Mouse (Mus musculus) cerebellum, adult 11 months (tissue): ENCODE measurements at regions not wholly inside any gene's neighbourhood (a gene's known extent, or its start where the extent isn't known, plus 50 kb on each side); places are given as distances from the start of the nearest gene placed in this dataset.

Source experiments
- DNase-seq: peaks from one replicate; pipeline ENCODE4 v3.0.0; 2022

- DNase-seq: no peak
Measured at GRCm38 (mm10) chr2:161470844-161471243, 362.0 kb upstream of the Chd6 start.

- DNase-seq: peak; percentile 4
Measured at GRCm38 (mm10) chr2:161470025-161470424, 361.1 kb upstream of the Chd6 start.

- DNase-seq: no peak
Measured at GRCm38 (mm10) chr2:161467035-161467434, 358.2 kb upstream of the Chd6 start.

- DNase-seq: no peak
Measured at GRCm38 (mm10) chr2:161460600-161460999, 351.7 kb upstream of the Chd6 start.

- no peak for DNase-seq
Measured at GRCm38 (mm10) chr2:161454466-161454865, 345.6 kb upstream of the Chd6 start.

GRCm38 (mm10) chr2:161433816-161434215 lies 324.9 kb upstream of the Chd6 start:
- DNase-seq: no peak

GRCm38 (mm10) chr2:161429294-161429693 lies 320.4 kb upstream of the Chd6 start:
- no peak for DNase-seq

- no peak for DNase-seq
Measured at GRCm38 (mm10) chr2:161425587-161425986, 316.7 kb upstream of the Chd6 start.

GRCm38 (mm10) chr2:161418062-161418461 lies 309.2 kb upstream of the Chd6 start:
- no peak for DNase-seq

GRCm38 (mm10) chr2:161416218-161416927 lies 307.5 kb upstream of the Chd6 start:
- DNase-seq: no peak

- DNase-seq: no peak
Measured at GRCm38 (mm10) chr2:161408306-161408705, 299.4 kb upstream of the Chd6 start.

- no peak for DNase-seq
Measured at GRCm38 (mm10) chr2:161405847-161406384, 297.0 kb upstream of the Chd6 start.

- no peak for DNase-seq
Measured at GRCm38 (mm10) chr2:161398061-161398460, 289.2 kb upstream of the Chd6 start.

- DNase-seq: no peak
Measured at GRCm38 (mm10) chr2:161390954-161391690, 282.2 kb upstream of the Chd6 start.

GRCm38 (mm10) chr2:161389318-161389835 lies 280.5 kb upstream of the Chd6 start:
- no peak for DNase-seq

- no peak for DNase-seq
Measured at GRCm38 (mm10) chr2:161387054-161387453, 278.2 kb upstream of the Chd6 start.

- no peak for DNase-seq
Measured at GRCm38 (mm10) chr2:161382411-161382810, 273.5 kb upstream of the Chd6 start.

- no peak for DNase-seq
Measured at GRCm38 (mm10) chr2:161378313-161378712, 269.4 kb upstream of the Chd6 start.

GRCm38 (mm10) chr2:161362325-161362724 lies 253.4 kb upstream of the Chd6 start:
- no peak for DNase-seq

- no peak for DNase-seq
Measured at GRCm38 (mm10) chr2:161349110-161349509, 240.2 kb upstream of the Chd6 start.

GRCm38 (mm10) chr2:161344018-161344417 lies 235.1 kb upstream of the Chd6 start:
- no peak for DNase-seq

- DNase-seq: no peak
Measured at GRCm38 (mm10) chr2:161342648-161343047, 233.8 kb upstream of the Chd6 start.

- DNase-seq: no peak
Measured at GRCm38 (mm10) chr2:161341368-161341891, 232.6 kb upstream of the Chd6 start.

GRCm38 (mm10) chr2:161340291-161340690 lies 231.4 kb upstream of the Chd6 start:
- no peak for DNase-seq
